Mouse (Mus musculus): ENCODE results near the gene Arxes1. TPM values are rescaled to one million over a fixed set of nuclear protein-coding genes. Genes with fewer than 3 reads are reported as not detected.
A peak's percentile ranks its signal among the peaks of the same experiment; 100 is the strongest.
"Not testable (repeated sequence)": the region's sequence is repeated elsewhere in the genome, so short reads cannot be mapped to it uniquely, and the experiment has no call there.

Arxes1 gene
- 95.2 and 109 TPM in 2 replicates for polyA plus RNA-seq (2015; fragmentation: Nextera tagmentation; extraction: Ambion mirVana)

GRCm38 (mm10) chrX:136032799-136033763 lies at the start of gene Arxes1:
TSS of gene Arxes1 (plus strand) at chrX:136033367.
- H3K4me3 ChIP-seq (replicated peaks) = peak within 1 kb of the TSS; percentile 36
- not testable (repeated sequence) for H3K9me3 ChIP-seq; H3K27ac ChIP-seq; H3K36me3 ChIP-seq; H3K4me1 ChIP-seq (replicated peaks); H3K9ac ChIP-seq (replicated peaks); H3K27me3 ChIP-seq
- H3K4me2 ChIP-seq (replicated peaks) = peak within 1 kb of the TSS; percentile 52
- WGBS = 44% methylated on average over 11 of the region's 49 CpGs
- peak; percentile 97 for ATAC-seq

- no peaks in the 10 kb centered on the region for H3K36me3 ChIP-seq
- H3K4me1 ChIP-seq (replicated peaks) = peaks cover 7% of the 10 kb centered on the region
- no peak overlapping the region; the same call in 1 of the 2 replicates for H3K9ac ChIP-seq (replicated peaks)
- no peak overlapping the region for H3K4me2 ChIP-seq (replicated peaks)
- H3K27ac ChIP-seq = peak overlapping the region; percentile 69
- H3K4me3 ChIP-seq (replicated peaks) = no peak overlapping the region
- no peaks in the 10 kb centered on the region for H3K9me3 ChIP-seq
- H3K27me3 ChIP-seq = no peaks in the 10 kb centered on the region
- WGBS = 49% methylated on average over 6 of the region's 6 CpGs
- ATAC-seq = peak; percentile 78
Observed at GRCm38 (mm10) chrX:135984539-135985260, 48.5 kb upstream of the Arxes1 start.

GRCm38 (mm10) chrX:135986267-135986666 lies 46.9 kb upstream of the Arxes1 start:
- H3K27me3 ChIP-seq = no peaks in the 10 kb centered on the region
- no peaks in the 10 kb centered on the region for H3K9me3 ChIP-seq
- H3K9ac ChIP-seq (replicated peaks) = no peak overlapping the region
- no peak overlapping the region for H3K4me2 ChIP-seq (replicated peaks)
- ATAC-seq = no peak
- H3K36me3 ChIP-seq = no peaks in the 10 kb centered on the region
- 95% methylated on average over 3 of the region's 3 CpGs for WGBS
- H3K4me1 ChIP-seq (replicated peaks) = peaks cover 7% of the 10 kb centered on the region
- no peak overlapping the region for H3K4me3 ChIP-seq (replicated peaks)
- no peak overlapping the region for H3K27ac ChIP-seq

GRCm38 (mm10) chrX:135990661-135991060 lies 42.5 kb upstream of the Arxes1 start:
- Histone ChIP-seq H3K27ac (no peak overlapping the region), H3K9me3 (no peaks in the 10 kb centered on the region), H3K36me3 (no peaks in the 10 kb centered on the region), H3K4me1 (replicated peaks) (0 out of 2 replicates have a peak, but pooled peaks cover 1% of the 10 kb centered on the region), H3K27me3 (no peaks in the 10 kb centered on the region), H3K9ac (replicated peaks) (no peak overlapping the region), H3K4me3 (replicated peaks) (no peak overlapping the region), H3K4me2 (replicated peaks) (no peak overlapping the region)
- WGBS = 74% methylated on average over 2 of the region's 2 CpGs
- no peak for ATAC-seq

- H3K9me3 ChIP-seq; H3K27ac ChIP-seq; H3K4me1 ChIP-seq (replicated peaks); H3K27me3 ChIP-seq; H3K4me3 ChIP-seq (replicated peaks); H3K9ac ChIP-seq (replicated peaks); H3K36me3 ChIP-seq: not testable (repeated sequence)
- peak; percentile 95 for ATAC-seq
- peak overlapping the region; percentile 27; the same call in 1 of the 2 replicates for H3K4me2 ChIP-seq (replicated peaks)
- WGBS = 4% methylated on average over 2 of the region's 3 CpGs
Observed at GRCm38 (mm10) chrX:135993192-135993594, 40.0 kb upstream of the Arxes1 start.

GRCm38 (mm10) chrX:135993664-135994119 lies 39.5 kb upstream of the Arxes1 start, which contains the start of gene Arxes2:
TSS of gene Arxes2 (plus strand) at chrX:135993824.
- not testable (repeated sequence) for H3K9ac ChIP-seq (replicated peaks); H3K9me3 ChIP-seq; H3K27ac ChIP-seq; H3K4me1 ChIP-seq (replicated peaks); H3K36me3 ChIP-seq; H3K27me3 ChIP-seq
- ATAC-seq = peak; percentile 94
- 5% methylated on average over 12 of the region's 39 CpGs for WGBS
- Histone ChIP-seq H3K4me3 (replicated peaks) (peak within 1 kb of the TSS; percentile 41), H3K4me2 (replicated peaks) (peak within 1 kb of the TSS; percentile 52)

- 0 out of 2 replicates have a peak, but pooled peaks have one; percentile 63 for ATAC-seq
- WGBS = 28% methylated on average over 4 of the region's 5 CpGs
- Histone ChIP-seq H3K4me3 (replicated peaks) (no peak overlapping the region), H3K9ac (replicated peaks) (no peak overlapping the region), H3K4me1 (replicated peaks) (no peaks in the 10 kb centered on the region), H3K4me2 (replicated peaks) (no peak overlapping the region), H3K27ac (0 out of 2 replicates have a peak overlapping the region, but pooled peaks have one; percentile 47), H3K9me3 (no peaks in the 10 kb centered on the region), H3K36me3 (no peaks in the 10 kb centered on the region), H3K27me3 (0 out of 2 replicates have a peak, but pooled peaks cover 3% of the 10 kb centered on the region)
Observed at GRCm38 (mm10) chrX:136007199-136007843, 25.8 kb upstream of the Arxes1 start.

GRCm38 (mm10) chrX:136014392-136014791 lies 18.8 kb upstream of the Arxes1 start:
- ATAC-seq = no peak
- 33% methylated on average over 2 of the region's 2 CpGs for WGBS
- Histone ChIP-seq H3K9me3 (no peaks in the 10 kb centered on the region), H3K4me2 (replicated peaks) (no peak overlapping the region), H3K27ac (no peak overlapping the region), H3K27me3 (peaks cover 3% of the 10 kb centered on the region; the same call in 1 of the 2 replicates), H3K4me1 (replicated peaks) (no peaks in the 10 kb centered on the region), H3K4me3 (replicated peaks) (no peak overlapping the region), H3K9ac (replicated peaks) (no peak overlapping the region), H3K36me3 (no peaks in the 10 kb centered on the region)

GRCm38 (mm10) chrX:136030331-136030730 lies 2.8 kb upstream of the Arxes1 start:
- 51% methylated on average over 1 of the region's 1 CpGs for WGBS
- H3K4me3 ChIP-seq (replicated peaks) = no peak overlapping the region
- no peak for ATAC-seq

GRCm38 (mm10) chrX:136043726-136044125 lies 10.6 kb downstream of the Arxes1 start:
- ATAC-seq = no peak
- H3K4me3 ChIP-seq (replicated peaks) = no peak overlapping the region
- no peak overlapping the region for H3K27ac ChIP-seq
- WGBS = 71% methylated on average over 1 of the region's 1 CpGs
- no peaks in the 10 kb centered on the region for H3K9me3 ChIP-seq
- 0 out of 2 replicates have a peak, but pooled peaks cover 5% of the 10 kb centered on the region for H3K27me3 ChIP-seq
- H3K4me1 ChIP-seq (replicated peaks) = no peaks in the 10 kb centered on the region
- H3K4me2 ChIP-seq (replicated peaks) = no peak overlapping the region
- no peaks in the 10 kb centered on the region for H3K36me3 ChIP-seq
- H3K9ac ChIP-seq (replicated peaks) = no peak overlapping the region

More at GRCm38 (mm10) chrX:136030331-136030730, 2.8 kb upstream of the Arxes1 start:
- Histone ChIP-seq H3K4me1 (replicated peaks) (no peaks in the 10 kb centered on the region; the same call in 1 of the 2 replicates), H3K27me3 (no peaks in the 10 kb centered on the region), H3K9me3 (no peaks in the 10 kb centered on the region), H3K4me2 (replicated peaks) (no peak overlapping the region), H3K9ac (replicated peaks) (no peak overlapping the region), H3K36me3 (no peaks in the 10 kb centered on the region), H3K27ac (no peak overlapping the region)

GRCm38 (mm10) chrX:136047528-136047927 lies 14.4 kb downstream of the Arxes1 start:
- no peak overlapping the region for H3K4me2 ChIP-seq (replicated peaks)
- 16% methylated on average over 5 of the region's 5 CpGs for WGBS
- ATAC-seq = peak; percentile 66; the same call in 1 of the 2 replicates
- no peak overlapping the region for H3K9ac ChIP-seq (replicated peaks)
- H3K9me3 ChIP-seq = no peaks in the 10 kb centered on the region
- no peak overlapping the region for H3K4me3 ChIP-seq (replicated peaks)
- H3K27ac ChIP-seq = no peak overlapping the region
- H3K36me3 ChIP-seq = no peaks in the 10 kb centered on the region
- no peaks in the 10 kb centered on the region for H3K4me1 ChIP-seq (replicated peaks)
- no peaks in the 10 kb centered on the region for H3K27me3 ChIP-seq

Data from midbrain, embryonic 13.5 days (tissue).